Mouse (Mus musculus): ENCODE measurements around the gene Kcnn3.

GRCm38 (mm10) chr3:89519894-89520293, at the start of gene Kcnn3:
- TF ChIP-seq FLI1 (IDR thresholded peaks at IDR 0.05; ENCODE audit: low read length) = no peak
- no peak for TF ChIP-seq GATA1 (IDR thresholded peaks at IDR 0.05; ENCODE audit: borderline replicate concordance, low read length)

All from megakaryocyte, embryonic 14.5 days (primary cell).